Mouse (Mus musculus): ENCODE measurements around the gene Mras. TPM values are rescaled to one million over a fixed set of nuclear protein-coding genes. Genes with fewer than 3 reads are reported as not detected.

The Mras gene
- total and polyA plus RNA-seq, 3 experiments: 0.17 TPM; not detected in 2

GRCm38 (mm10) chr9:99341600-99341999 lies 95.6 kb downstream of the Mras start:
- Histone ChIP-seq H3K4me1 (ENCODE audit: control insufficient read depth in 1 of 2, insufficient read depth in 2 of 2, low read length in 2 of 2) (peaks cover 12 to 35% of the 10 kb centered on the region in 2 experiments), H3K79me2 (ENCODE audit: control insufficient read depth, insufficient read depth, low read length, poor library complexity) (no peaks in the 10 kb centered on the region), H3K9ac (ENCODE audit: control insufficient read depth, low read depth, low read length, poor library complexity, severe bottlenecking) (no peak overlapping the region), H3K27me3 (ENCODE audit: control insufficient read depth in 1 of 2, insufficient read depth in 2 of 2, low read length in 2 of 2) (no peaks in the 10 kb centered on the region), H3K36me3 (ENCODE audit: control insufficient read depth in 1 of 2, insufficient read depth in 2 of 2, low read length in 2 of 2) (peaks cover 0 to 19% of the 10 kb centered on the region in 2 experiments; a peak in 2 of 4 replicates), H3K9me3 (replicated peaks; ENCODE audit: insufficient read depth, low read length) (no peaks in the 10 kb centered on the region), H3K4me3 (ENCODE audit: control insufficient read depth in 1 of 2, insufficient read depth in 1 of 2, low read depth in 2 of 2, low read length in 2 of 2) (no peak overlapping the region), H3K27ac (ENCODE audit: control insufficient read depth, low read depth, low read length) (no peak overlapping the region)
- DNase-seq (ENCODE audit: low read depth, low spot score): peak; percentile 16
- TF ChIP-seq POLR2AphosphoS5 (IDR thresholded peaks at IDR 0.05; ENCODE audit: borderline replicate concordance, low read depth, low read length): no peak
- TF ChIP-seq USF2 (IDR thresholded peaks at IDR 0.05; ENCODE audit: borderline replicate concordance in 1 of 2, insufficient read depth in 1 of 2, low read depth in 1 of 2, low read length in 2 of 2): no peak
- no peak for TF ChIP-seq JUND (IDR thresholded peaks at IDR 0.05; ENCODE audit: low read depth, low read length)
- no peak for TF ChIP-seq CHD2 (IDR thresholded peaks at IDR 0.05; ENCODE audit: low read length)
- no peak for TF ChIP-seq ZKSCAN1 (IDR thresholded peaks at IDR 0.05; ENCODE audit: low read depth, low read length)
- no peak for TF ChIP-seq SMC3 (IDR thresholded peaks at IDR 0.05; ENCODE audit: low read depth, low read length)
- TF ChIP-seq MAX (IDR thresholded peaks at IDR 0.05; ENCODE audit: low read length): no peak
- no peak for TF ChIP-seq POLR2AphosphoS2 (IDR thresholded peaks at IDR 0.05; ENCODE audit: low read length)
- no peak for TF ChIP-seq RAD21 (IDR thresholded peaks at IDR 0.05; ENCODE audit: low read depth, low read length)
- TF ChIP-seq BHLHE40 (IDR thresholded peaks at IDR 0.05; ENCODE audit: borderline replicate concordance, low read depth, low read length): peak; percentile 67; the same call in 1 of the 2 replicates
- TF ChIP-seq HCFC1 (IDR thresholded peaks at IDR 0.05; ENCODE audit: low read depth, low read length): no peak
- TF ChIP-seq NELFE (IDR thresholded peaks at IDR 0.05; ENCODE audit: low read depth, low read length): no peak
- TF ChIP-seq TCF12 (IDR thresholded peaks at IDR 0.05; ENCODE audit: low read depth, low read length): peak; percentile 72
- TF ChIP-seq MYB (IDR thresholded peaks at IDR 0.05; ENCODE audit: low read depth, low read length): no peak
- no peak for TF ChIP-seq CHD1 (IDR thresholded peaks at IDR 0.05; ENCODE audit: low read depth, low read length)
- no peak for TF ChIP-seq UBTF (IDR thresholded peaks at IDR 0.05; ENCODE audit: borderline replicate concordance, insufficient read depth, low read depth, low read length)
- no peak for TF ChIP-seq CTCF (IDR thresholded peaks at IDR 0.05 in 2 of 3, conservative IDR thresholded peaks at IDR 0.05 in 1 of 3; ENCODE audit: control insufficient read depth in 1 of 3, insufficient read depth in 1 of 3, low read depth in 2 of 3, low read length in 3 of 3, poor library complexity in 1 of 3, severe bottlenecking in 1 of 3)
- TF ChIP-seq TAL1 (IDR thresholded peaks at IDR 0.05; ENCODE audit: low read length): no peak
- no peak for TF ChIP-seq MYC (IDR thresholded peaks at IDR 0.05; ENCODE audit: low read depth, low read length)
- TF ChIP-seq RCOR1 (IDR thresholded peaks at IDR 0.05; ENCODE audit: low read depth, low read length): peak; percentile 84
- 0 out of 2 replicates have a peak, but pooled peaks have one; percentile 16 for TF ChIP-seq ETS1 (IDR thresholded peaks at IDR 0.05; ENCODE audit: low read depth, low read length)
- no peak for TF ChIP-seq ELF1 (IDR thresholded peaks at IDR 0.05; ENCODE audit: low read depth, low read length)
- TF ChIP-seq ZNF384 (IDR thresholded peaks at IDR 0.05; ENCODE audit: low read depth, low read length): no peak
- TF ChIP-seq GATA1 (IDR thresholded peaks at IDR 0.05; ENCODE audit: low read depth, low read length): peak; percentile 83
- peak; percentile 39 to 74; a peak in 2 of 4 replicates for TF ChIP-seq EP300 (IDR thresholded peaks at IDR 0.05; ENCODE audit: low read depth in 1 of 2, low read length in 2 of 2)
- no peak for TF ChIP-seq POLR2A (IDR thresholded peaks at IDR 0.05; ENCODE audit: control insufficient read depth in 1 of 2, insufficient read depth in 1 of 2, low read depth in 1 of 2, low read length in 2 of 2, poor library complexity in 1 of 2)
- no peak for TF ChIP-seq ZC3H11A (IDR thresholded peaks at IDR 0.05; ENCODE audit: low read depth, low read length)
- no peak for TF ChIP-seq TBP (IDR thresholded peaks at IDR 0.05; ENCODE audit: low read depth, low read length)
- TF ChIP-seq GABPA (IDR thresholded peaks at IDR 0.05; ENCODE audit: low read depth, low read length): no peak
- no peak for TF ChIP-seq SIN3A (IDR thresholded peaks at IDR 0.05; ENCODE audit: low read length)
- no peak for TF ChIP-seq MXI1 (IDR thresholded peaks at IDR 0.05; ENCODE audit: low read depth, low read length)
- no peak for TF ChIP-seq MAFK (IDR thresholded peaks at IDR 0.05; ENCODE audit: borderline replicate concordance, low read depth, low read length)
- no peak for TF ChIP-seq MEF2A (IDR thresholded peaks at IDR 0.05; ENCODE audit: extremely low read depth, insufficient replicate concordance, low read depth, low read length, poor library complexity, severe bottlenecking)
- TF ChIP-seq ZMIZ1 (IDR thresholded peaks at IDR 0.05; ENCODE audit: low read depth, low read length): no peak
- no peak for TF ChIP-seq USF1 (IDR thresholded peaks at IDR 0.05; ENCODE audit: low read depth, low read length)
- no peak for TF ChIP-seq KAT2A (conservative IDR thresholded peaks at IDR 0.05; ENCODE audit: low read depth, low read length)
- TF ChIP-seq NRF1 (IDR thresholded peaks at IDR 0.05; ENCODE audit: insufficient read depth, low read depth, low read length, poor library complexity, severe bottlenecking): no peak
- TF ChIP-seq MAZ (IDR thresholded peaks at IDR 0.05; ENCODE audit: low read depth, low read length): no peak
